Mouse (Mus musculus) olfactory bulb, adult 2 months (tissue): ENCODE data around the gene Prex1.

ENCODE experiments used
- CTCF ChIP-seq: fragments of 200-500 bp; IDR thresholded peaks from 2 replicates; pipeline ENCODE4 v1.5.1; 2012; ENCODE audit warnings: low read depth, mild to moderate bottlenecking, low read length, moderate library complexity; ENCODE audit not compliant: insufficient read depth
- POLR2A ChIP-seq: fragments of 200-500 bp; IDR thresholded peaks from 2 replicates; pipeline ENCODE4 v1.6.1; 2012; ENCODE audit warnings: mild to moderate bottlenecking, low read depth, low read length, moderate library complexity; ENCODE audit not compliant: insufficient read depth

- no peak for TF ChIP-seq POLR2A
- no peak for TF ChIP-seq CTCF
These were observed 58.8 kb downstream of the Prex1 start for GRCm38 (mm10) chr2:166654875-166655274.
